Mouse (Mus musculus): Measurements from ENCODE around the gene Arfgap3. TPM values are rescaled to one million over a fixed set of nuclear protein-coding genes. Genes with fewer than 3 reads are reported as not detected.

Arfgap3 gene
- polyA plus RNA-seq, 1 experiment: 24.9 TPM

GRCm38 (mm10) chr15:83349225-83349953 lies 658 bp downstream of the Arfgap3 start:
- Histone ChIP-seq H3K27ac (ENCODE audit: insufficient read depth, low read length) (0 out of 2 replicates have a peak overlapping the region, but pooled peaks have one; percentile 11), H3K4me3 (ENCODE audit: insufficient read depth, low read length) (peak overlapping the region; percentile 49), H3K4me1 (ENCODE audit: control insufficient read depth, insufficient read depth, low read length) (no peaks in the 10 kb centered on the region; the same call in none of the 2 replicates)
- TF ChIP-seq POLR2A (IDR thresholded peaks at IDR 0.05; ENCODE audit: extremely low read depth, insufficient read depth, low read length) (no peak), CTCF (IDR thresholded peaks at IDR 0.05; ENCODE audit: extremely low read depth, insufficient read depth, low read length) (no peak)

GRCm38 (mm10) chr15:83348747-83349146 lies 1.3 kb downstream of the Arfgap3 start:
- TF ChIP-seq CTCF (IDR thresholded peaks at IDR 0.05; ENCODE audit: extremely low read depth, insufficient read depth, low read length) (no peak), POLR2A (IDR thresholded peaks at IDR 0.05; ENCODE audit: extremely low read depth, insufficient read depth, low read length) (no peak)
- Histone ChIP-seq H3K27ac (ENCODE audit: insufficient read depth, low read length) (no peak overlapping the region), H3K4me1 (ENCODE audit: control insufficient read depth, insufficient read depth, low read length) (no peaks in the 10 kb centered on the region; the same call in none of the 2 replicates), H3K4me3 (ENCODE audit: insufficient read depth, low read length) (peak overlapping the region; percentile 49; the same call in 1 of the 2 replicates)

- Histone ChIP-seq H3K4me1 (ENCODE audit: control insufficient read depth, insufficient read depth, low read length) (peaks cover 1% of the 10 kb centered on the region), H3K4me3 (ENCODE audit: insufficient read depth, low read length) (no peak overlapping the region), H3K27ac (ENCODE audit: insufficient read depth, low read length) (no peak overlapping the region)
- TF ChIP-seq CTCF (IDR thresholded peaks at IDR 0.05; ENCODE audit: extremely low read depth, insufficient read depth, low read length) (no peak), POLR2A (IDR thresholded peaks at IDR 0.05; ENCODE audit: extremely low read depth, insufficient read depth, low read length) (no peak)
Observed at GRCm38 (mm10) chr15:83345898-83346529, 4.0 kb downstream of the Arfgap3 start.

GRCm38 (mm10) chr15:83344956-83345355 lies 5.1 kb downstream of the Arfgap3 start:
- peaks cover 1% of the 10 kb centered on the region for H3K4me1 ChIP-seq (ENCODE audit: control insufficient read depth, insufficient read depth, low read length)
- H3K27ac ChIP-seq (ENCODE audit: insufficient read depth, low read length): no peak overlapping the region
- no peak overlapping the region for H3K4me3 ChIP-seq (ENCODE audit: insufficient read depth, low read length)
- TF ChIP-seq CTCF (IDR thresholded peaks at IDR 0.05; ENCODE audit: extremely low read depth, insufficient read depth, low read length) (no peak), POLR2A (IDR thresholded peaks at IDR 0.05; ENCODE audit: extremely low read depth, insufficient read depth, low read length) (no peak)

GRCm38 (mm10) chr15:83344157-83344556 lies 5.9 kb downstream of the Arfgap3 start:
- Histone ChIP-seq H3K27ac (ENCODE audit: insufficient read depth, low read length) (no peak overlapping the region), H3K4me1 (ENCODE audit: control insufficient read depth, insufficient read depth, low read length) (peaks cover 1% of the 10 kb centered on the region; the same call in 1 of the 2 replicates), H3K4me3 (ENCODE audit: insufficient read depth, low read length) (no peak overlapping the region)
- TF ChIP-seq POLR2A (IDR thresholded peaks at IDR 0.05; ENCODE audit: extremely low read depth, insufficient read depth, low read length) (no peak), CTCF (IDR thresholded peaks at IDR 0.05; ENCODE audit: extremely low read depth, insufficient read depth, low read length) (no peak)

- H3K4me1 ChIP-seq (ENCODE audit: control insufficient read depth, insufficient read depth, low read length): 0 out of 2 replicates have a peak, but pooled peaks cover 1% of the 10 kb centered on the region
- H3K4me3 ChIP-seq (ENCODE audit: insufficient read depth, low read length): no peak overlapping the region
- no peak overlapping the region for H3K27ac ChIP-seq (ENCODE audit: insufficient read depth, low read length)
- TF ChIP-seq CTCF (IDR thresholded peaks at IDR 0.05; ENCODE audit: extremely low read depth, insufficient read depth, low read length) (no peak), POLR2A (IDR thresholded peaks at IDR 0.05; ENCODE audit: extremely low read depth, insufficient read depth, low read length) (no peak)
Observed at GRCm38 (mm10) chr15:83338908-83339307, 11.1 kb downstream of the Arfgap3 start.

GRCm38 (mm10) chr15:83337903-83338870 lies 11.9 kb downstream of the Arfgap3 start:
- no peak overlapping the region for H3K27ac ChIP-seq (ENCODE audit: insufficient read depth, low read length)

GRCm38 (mm10) chr15:83332373-83332772 lies 17.7 kb downstream of the Arfgap3 start:
- no peaks in the 10 kb centered on the region for H3K4me1 ChIP-seq (ENCODE audit: control insufficient read depth, insufficient read depth, low read length)
- no peak for TF ChIP-seq POLR2A (IDR thresholded peaks at IDR 0.05; ENCODE audit: extremely low read depth, insufficient read depth, low read length)
- peak; percentile 27; the same call in 1 of the 2 replicates for TF ChIP-seq CTCF (IDR thresholded peaks at IDR 0.05; ENCODE audit: extremely low read depth, insufficient read depth, low read length)
- no peak overlapping the region for H3K27ac ChIP-seq (ENCODE audit: insufficient read depth, low read length)
- no peak overlapping the region for H3K4me3 ChIP-seq (ENCODE audit: insufficient read depth, low read length)

More at GRCm38 (mm10) chr15:83337903-83338870, 11.9 kb downstream of the Arfgap3 start:
- Histone ChIP-seq H3K4me3 (ENCODE audit: insufficient read depth, low read length) (no peak overlapping the region), H3K4me1 (ENCODE audit: control insufficient read depth, insufficient read depth, low read length) (no peaks in the 10 kb centered on the region)
- TF ChIP-seq POLR2A (IDR thresholded peaks at IDR 0.05; ENCODE audit: extremely low read depth, insufficient read depth, low read length): no peak
- no peak for TF ChIP-seq CTCF (IDR thresholded peaks at IDR 0.05; ENCODE audit: extremely low read depth, insufficient read depth, low read length)

GRCm38 (mm10) chr15:83328952-83329351 lies 21.1 kb downstream of the Arfgap3 start:
- no peak overlapping the region for H3K27ac ChIP-seq (ENCODE audit: insufficient read depth, low read length)
- H3K4me3 ChIP-seq (ENCODE audit: insufficient read depth, low read length): no peak overlapping the region
- no peaks in the 10 kb centered on the region for H3K4me1 ChIP-seq (ENCODE audit: control insufficient read depth, insufficient read depth, low read length)
- no peak for TF ChIP-seq POLR2A (IDR thresholded peaks at IDR 0.05; ENCODE audit: extremely low read depth, insufficient read depth, low read length)

All from cortical plate, adult 2 months (tissue).